Mouse (Mus musculus) brain, embryonic 14.5 days (tissue): ENCODE results near the gene Celf2.

ENCODE experiments used
- CTCF ChIP-seq: fragments of 200-500 bp; IDR thresholded peaks from 2 replicates; pipeline ENCODE4 v1.5.1; 2012; ENCODE audit warnings: inconsistent platforms, mild to moderate bottlenecking, moderate library complexity, borderline replicate concordance; ENCODE audit not compliant: insufficient read depth, insufficient read length; ENCODE audit errors: extremely low read depth
- POLR2A ChIP-seq: fragments of 200-500 bp; IDR thresholded peaks from 2 replicates; pipeline ENCODE4 v1.6.1; 2012; ENCODE audit warnings: mild to moderate bottlenecking, inconsistent platforms, borderline replicate concordance; ENCODE audit not compliant: poor library complexity, insufficient read depth, insufficient read length, severe bottlenecking; ENCODE audit errors: extremely low read depth

DNA sequence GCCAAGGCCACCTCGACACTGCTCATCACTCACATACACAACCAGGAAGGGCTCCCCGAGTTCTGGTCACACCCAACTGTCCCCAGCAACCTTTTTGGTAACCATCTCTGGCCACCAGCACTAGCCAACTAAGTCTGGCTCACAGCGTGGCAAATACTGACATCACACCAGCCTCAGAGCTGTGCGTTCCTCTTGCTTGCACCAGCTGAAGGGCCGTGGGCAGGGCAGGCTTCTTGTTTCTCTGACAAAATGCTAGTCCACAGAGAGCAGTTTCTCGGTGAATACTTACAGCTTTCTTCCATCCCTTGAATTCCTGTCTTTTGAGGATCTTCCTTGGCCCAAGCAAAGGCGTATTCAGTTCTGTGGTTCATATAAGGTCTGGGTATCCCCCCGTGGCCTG, 565.7 kb downstream of the Celf2 start:
- TF ChIP-seq CTCF (no peak), POLR2A (no peak)
